Mouse (Mus musculus) embryonic facial prominence, embryonic 11.5 days (tissue): ENCODE data around the gene Tpr. TPM values are rescaled to one million over a fixed set of nuclear protein-coding genes. Genes with fewer than 3 reads are reported as not detected.

ENCODE experiments used
- ATAC-seq: fragments of 200-750 bp; cut with Nextera tagmentation; replicated peaks from 2 replicates; pipeline ENCODE4 v1.8.0; 2017; ENCODE audit warnings: low read depth; ENCODE audit not compliant: insufficient number of reproducible peaks, low FRiP score, low TSS enrichment
- DNase-seq: peaks from one replicate; pipeline ENCODE4 v3.0.0-alpha.2; 2015; ENCODE audit warnings: low spot score
- H3K27ac ChIP-seq: fragments of 300-500 bp; sonication (generic); replicated peaks from 2 replicates; pipeline ENCODE4 v1.5.1; 2014; ENCODE audit warnings: mild to moderate bottlenecking, low read depth, low read length, control low read depth
- H3K27me3 ChIP-seq: fragments of 300-500 bp; sonication (generic); 2 replicates; pipeline ENCODE4 v1.6.1; 2014; ENCODE audit warnings: mild to moderate bottlenecking, low read length, moderate library complexity, mixed read lengths; ENCODE audit not compliant: control insufficient read depth, insufficient read depth
- H3K36me3 ChIP-seq: fragments of 300-500 bp; sonication (generic); replicated peaks from 2 replicates; pipeline ENCODE4 v1.6.1; 2014; ENCODE audit warnings: low read depth, mild to moderate bottlenecking, low read length, moderate library complexity, mixed read lengths; ENCODE audit not compliant: control insufficient read depth, insufficient read depth
- H3K4me1 ChIP-seq: fragments of 300-500 bp; sonication (generic); 2 replicates; pipeline ENCODE4 v1.6.1; 2014; ENCODE audit warnings: low read length, mixed read lengths; ENCODE audit not compliant: control insufficient read depth, insufficient read depth
- H3K4me2 ChIP-seq: fragments of 300-500 bp; sonication (generic); 2 replicates; pipeline ENCODE4 v1.6.1; 2014; ENCODE audit warnings: low read depth, mild to moderate bottlenecking, control low read depth, low read length, moderate library complexity
- H3K4me3 ChIP-seq: fragments of 300-500 bp; sonication (generic); 2 replicates; pipeline ENCODE4 v1.5.1; 2014; ENCODE audit warnings: low read depth, low read length, control low read depth
- H3K9ac ChIP-seq: fragments of 300-500 bp; sonication (generic); replicated peaks from 2 replicates; pipeline ENCODE4 v1.6.1; 2014; ENCODE audit warnings: mild to moderate bottlenecking, control low read depth, low read length
- H3K9me3 ChIP-seq: fragments of 300-500 bp; sonication (generic); replicated peaks from 2 replicates; pipeline ENCODE4 v1.6.1; 2016; ENCODE audit warnings: mild to moderate bottlenecking, low read length, inconsistent platforms, mixed read lengths; ENCODE audit not compliant: control insufficient read depth
- WGBS: fragments of 180-500 bp; shearing (Covaris S2); extraction: QIAGEN DNeasy Blood & Tissue Kit; methylation state at CpG from one replicate; pipeline ENCODE4 v1.1.7; 2014; 5-methylcytosine and 5-hydroxymethylcytosine counted together
- polyA plus RNA-seq: library from polyadenylated mRNA; unstranded; fragments of >200 nt; fragmentation: Nextera tagmentation; extraction: Ambion mirVana; gene quantifications from 2 replicates; pipeline ENCODE4 v1.2.1, GENCODE M21; 2014

The Tpr gene
- polyA plus RNA-seq, 1 experiment from 2014 or later, result 171 TPM

GRCm38 (mm10) chr1:150463068-150463467 is 70.4 kb downstream of the Tpr start:
- ATAC-seq, result no peak

GRCm38 (mm10) chr1:150463691-150464090 is 71.1 kb downstream of the Tpr start:
- no peaks in the 10 kb centered on the region for H3K9me3 ChIP-seq
- H3K36me3 ChIP-seq, result no peaks in the 10 kb centered on the region
- no peaks in the 10 kb centered on the region for H3K4me1 ChIP-seq
- no peak overlapping the region for H3K4me2 ChIP-seq
- H3K27me3 ChIP-seq, result no peaks in the 10 kb centered on the region
- H3K27ac ChIP-seq, result no peak overlapping the region
- 81% methylated on average over 4 of the region's 4 CpGs for WGBS
- no peak overlapping the region for H3K4me3 ChIP-seq
- no peak overlapping the region for H3K9ac ChIP-seq
- ATAC-seq, result no peak
- DNase-seq, result no peak

More at GRCm38 (mm10) chr1:150463068-150463467, 70.4 kb downstream of the Tpr start:
- Histone ChIP-seq H3K4me2 (no peak overlapping the region), H3K27me3 (no peaks in the 10 kb centered on the region), H3K9me3 (no peaks in the 10 kb centered on the region), H3K4me1 (no peaks in the 10 kb centered on the region), H3K36me3 (no peaks in the 10 kb centered on the region), H3K9ac (no peak overlapping the region), H3K27ac (no peak overlapping the region), H3K4me3 (no peak overlapping the region)
- no peak for DNase-seq
- WGBS, result 68% methylated on average over 5 of the region's 5 CpGs

GRCm38 (mm10) chr1:150465364-150465763 is 72.7 kb downstream of the Tpr start:
- no peak for ATAC-seq
- Histone ChIP-seq H3K36me3 (no peaks in the 10 kb centered on the region), H3K27me3 (no peaks in the 10 kb centered on the region), H3K4me3 (no peak overlapping the region), H3K4me2 (no peak overlapping the region), H3K4me1 (no peaks in the 10 kb centered on the region), H3K9ac (no peak overlapping the region), H3K9me3 (no peaks in the 10 kb centered on the region), H3K27ac (no peak overlapping the region)
- WGBS, result 82% methylated on average over 10 of the region's 10 CpGs
- no peak for DNase-seq

GRCm38 (mm10) chr1:150466132-150466531 is 73.5 kb downstream of the Tpr start, which contains the start of gene Prg4:
Prg4 (minus strand) TSS chr1:150466165.
- no peaks in the 10 kb centered on the region for H3K27me3 ChIP-seq
- H3K9ac ChIP-seq, result no peak within 1 kb of the TSS
- 84% methylated on average over 3 of the region's 3 CpGs for WGBS
- no peaks in the 10 kb centered on the region for H3K4me1 ChIP-seq
- no peak within 1 kb of the TSS for H3K4me3 ChIP-seq
- ATAC-seq (no peak), DNase-seq (no peak)
- H3K4me2 ChIP-seq, result no peak within 1 kb of the TSS
- H3K36me3 ChIP-seq, result no peaks in the 10 kb centered on the region
- H3K27ac ChIP-seq, result no peak within 1 kb of the TSS
- H3K9me3 ChIP-seq, result no peaks in the 10 kb centered on the region

- H3K9me3 ChIP-seq, result no peaks in the 10 kb centered on the region
- no peak for ATAC-seq
- H3K9ac ChIP-seq, result no peak overlapping the region
- no peak overlapping the region for H3K27ac ChIP-seq
- no peaks in the 10 kb centered on the region for H3K36me3 ChIP-seq
- DNase-seq, result no peak
- 90% methylated on average over 3 of the region's 3 CpGs for WGBS
- no peak overlapping the region for H3K4me3 ChIP-seq
- H3K4me1 ChIP-seq, result no peaks in the 10 kb centered on the region
- no peaks in the 10 kb centered on the region for H3K27me3 ChIP-seq
- H3K4me2 ChIP-seq, result no peak overlapping the region
Observed at GRCm38 (mm10) chr1:150469992-150470391, 77.4 kb downstream of the Tpr start.

- 83% methylated on average over 7 of the region's 7 CpGs for WGBS
- no peak for DNase-seq
- H3K36me3 ChIP-seq, result no peaks in the 10 kb centered on the region
- H3K9me3 ChIP-seq, result no peaks in the 10 kb centered on the region
- H3K4me3 ChIP-seq, result no peak overlapping the region
- no peaks in the 10 kb centered on the region for H3K27me3 ChIP-seq
- no peak overlapping the region for H3K27ac ChIP-seq
- H3K4me1 ChIP-seq, result no peaks in the 10 kb centered on the region
- no peak for ATAC-seq
- H3K9ac ChIP-seq, result no peak overlapping the region
- H3K4me2 ChIP-seq, result no peak overlapping the region
Observed at GRCm38 (mm10) chr1:150472525-150472924, 79.9 kb downstream of the Tpr start.

- 34% methylated on average over 5 of the region's 5 CpGs for WGBS
- Histone ChIP-seq H3K4me2 (no peak overlapping the region), H3K4me3 (no peak overlapping the region), H3K27me3 (no peaks in the 10 kb centered on the region), H3K4me1 (no peaks in the 10 kb centered on the region), H3K27ac (no peak overlapping the region), H3K9ac (no peak overlapping the region), H3K9me3 (no peaks in the 10 kb centered on the region), H3K36me3 (no peaks in the 10 kb centered on the region)
- DNase-seq (peak; percentile 82), ATAC-seq (peak; percentile 56; the same call in 1 of the 2 replicates)
Observed at GRCm38 (mm10) chr1:150480674-150481073, 88.0 kb downstream of the Tpr start.

- H3K27me3 ChIP-seq, result no peaks in the 10 kb centered on the region
- ATAC-seq (no peak), DNase-seq (no peak)
- no peaks in the 10 kb centered on the region for H3K9me3 ChIP-seq
- 95% methylated on average over 2 of the region's 2 CpGs for WGBS
- no peak overlapping the region for H3K9ac ChIP-seq
- no peak overlapping the region for H3K4me2 ChIP-seq
- no peaks in the 10 kb centered on the region for H3K4me1 ChIP-seq
- H3K27ac ChIP-seq, result no peak overlapping the region
- no peaks in the 10 kb centered on the region for H3K36me3 ChIP-seq
- H3K4me3 ChIP-seq, result no peak overlapping the region
Observed at GRCm38 (mm10) chr1:150489148-150489547, 96.5 kb downstream of the Tpr start.
